7 mouse cellular contexts compared by ENCODE assay signal in genomic region chr14:78482385-78483231, GRCm38 (mm10). TPM values are rescaled to one million over a fixed set of nuclear protein-coding genes. Genes with fewer than 3 reads are reported as not detected.
A peak's percentile ranks its signal among the peaks of the same experiment; 100 is the strongest.
DNase-seq lines count a peak whose midpoint lies in the region; ATAC-seq and TF ChIP-seq lines count a peak whose summit lies in the region.

No protein-coding gene starts in this region.

- no peaks in the 10 kb centered on the region for H3K36me3 ChIP-seq in forebrain, postnatal 0 days (ENCODE audit: insufficient read depth)

- 18% methylated on average over 14 of the region's 14 CpGs for WGBS in forebrain, postnatal 0 days

- DNase-seq in R1 (ENCODE audit: low read depth, low spot score) = peak; percentile 66
- peak; percentile 44 to 46 for DNase-seq in cerebellum, adult 18-20 months
- DNase-seq in forebrain, postnatal 0 days = peak; percentile 84
- peak; percentile 70 for DNase-seq in induced T-regulatory cell, adult 2 months (ENCODE audit: low read depth)
- peak; percentile 27 to 69 for DNase-seq in left cerebral cortex, adult 9 months (ENCODE audit: low spot score in 2 of 2)
- peak; percentile 67 for DNase-seq in right cerebral cortex, postnatal 25 days

- no peaks in the 10 kb centered on the region for H3K9me3 ChIP-seq in forebrain, postnatal 0 days (ENCODE audit: low read length)

- H3K27ac ChIP-seq in forebrain, postnatal 0 days (ENCODE audit: low read depth, low read length) = no peak overlapping the region

- peak; percentile 100 for ATAC-seq in forebrain, postnatal 0 days
- ATAC-seq in megakaryocyte, adult 5-6 weeks (ENCODE audit: poor library complexity, severe bottlenecking) = peak; percentile 86

- H3K4me1 ChIP-seq in forebrain, postnatal 0 days (ENCODE audit: insufficient read depth) = no peaks in the 10 kb centered on the region

- H3K4me2 ChIP-seq in forebrain, postnatal 0 days (ENCODE audit: low read depth) = peak overlapping the region; percentile 26

- H3K9ac ChIP-seq in forebrain, postnatal 0 days = peak overlapping the region; percentile 22; the same call in 1 of the 2 replicates

- peak; percentile 95 for TF ChIP-seq CTCF in forebrain, postnatal 0 days (IDR thresholded peaks at IDR 0.05; ENCODE audit: low read depth)

- H3K4me3 ChIP-seq in forebrain, postnatal 0 days (ENCODE audit: low read depth, low read length) = no peak overlapping the region

- no peaks in the 10 kb centered on the region for H3K27me3 ChIP-seq in forebrain, postnatal 0 days (ENCODE audit: insufficient read depth, low read length)

RNA-seq across cellular contexts. Expression of gene Akap11, which starts 54.0 kb away (rescaled TPM):
- 99.9 and 117 TPM in 2 replicates for total RNA-seq in forebrain, postnatal 0 days (2014; rRNA removed)
- 20.3 and 32.9 TPM in 2 replicates for polyA plus RNA-seq in forebrain, postnatal 0 days (2015; fragmentation: Nextera tagmentation; extraction: Ambion mirVana)
- total RNA-seq in megakaryocyte, adult 5-6 weeks (2015) = 22.0 and 24.6 TPM in 2 replicates
- total RNA-seq in megakaryocyte, adult 5-6 weeks (2017) = 30.9 and 33.9 TPM in 2 replicates
